Mouse (Mus musculus) stomach, embryonic 15.5 days (tissue): ENCODE results near the gene Aadacl2. TPM values are rescaled to one million over a fixed set of nuclear protein-coding genes. Genes with fewer than 3 reads are reported as not detected.

Experiments
- ATAC-seq: fragments of 200-750 bp; cut with Nextera tagmentation; 2 replicates; pipeline ENCODE4 v1.8.0; 2017; ENCODE audit warnings: low read depth, moderate number of reproducible peaks, moderate TSS enrichment; ENCODE audit not compliant: insufficient read depth, low FRiP score
- H3K27ac ChIP-seq: fragments of 300-500 bp; sonication (generic); 2 replicates; pipeline ENCODE4 v1.5.1; 2015; ENCODE audit warnings: mild to moderate bottlenecking, inconsistent platforms
- H3K27me3 ChIP-seq: fragments of 300-500 bp; sonication (generic); replicated peaks from 2 replicates; pipeline ENCODE4 v1.6.1; 2015; ENCODE audit warnings: inconsistent platforms
- H3K36me3 ChIP-seq: fragments of 300-500 bp; sonication (generic); 2 replicates; pipeline ENCODE4 v1.6.1; 2015; ENCODE audit warnings: inconsistent platforms
- H3K4me1 ChIP-seq: fragments of 300-500 bp; sonication (generic); 2 replicates; pipeline ENCODE4 v1.6.1; 2015; ENCODE audit warnings: inconsistent platforms
- H3K4me2 ChIP-seq: fragments of 300-500 bp; sonication (generic); 2 replicates; pipeline ENCODE4 v1.6.1; 2015; ENCODE audit warnings: mild to moderate bottlenecking, inconsistent platforms
- H3K4me3 ChIP-seq: fragments of 300-500 bp; sonication (generic); replicated peaks from 2 replicates; pipeline ENCODE4 v1.5.1; 2015; ENCODE audit warnings: inconsistent platforms
- H3K9ac ChIP-seq: fragments of 300-500 bp; sonication (generic); 2 replicates; pipeline ENCODE4 v1.6.1; 2015; ENCODE audit warnings: inconsistent platforms
- H3K9me3 ChIP-seq: fragments of 300-500 bp; sonication (generic); 2 replicates; pipeline ENCODE4 v1.6.1; 2016; ENCODE audit warnings: inconsistent platforms
- WGBS: fragments of 180-500 bp; shearing (Covaris S2); methylation state at CpG from one replicate; pipeline ENCODE4 v1.1.7; 2015; 5-methylcytosine and 5-hydroxymethylcytosine counted together
- polyA plus RNA-seq: library from polyadenylated mRNA; unstranded; fragments of >200 nt; fragmentation: Nextera tagmentation; extraction: Ambion mirVana; gene quantifications from 2 replicates; pipeline ENCODE4 v1.2.1, GENCODE M21; 2015

The Aadacl2 gene
- polyA plus RNA-seq: 0.30 and 0.35 TPM in 2 replicates

DNA sequence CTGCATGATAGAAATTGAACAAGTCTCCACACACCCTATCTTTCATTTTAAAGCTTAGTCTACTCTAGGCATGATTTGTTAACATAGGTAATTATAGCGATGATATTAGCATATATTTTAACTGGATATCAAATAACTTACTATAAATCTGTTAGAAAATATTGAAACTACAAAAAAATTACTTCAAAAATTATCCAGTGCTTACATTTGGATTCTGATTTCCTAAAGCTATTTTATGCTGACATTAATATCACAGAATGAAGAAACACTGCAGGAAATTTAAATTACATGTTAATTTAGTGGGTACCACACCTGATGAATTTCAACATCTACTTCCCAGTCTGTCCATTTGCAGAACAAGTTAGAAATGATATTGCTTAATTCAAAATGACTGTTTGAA is at the start of gene Aadacl2:
TSS of gene Aadacl2 (plus strand) at position 301 of the 400 bp plus-strand sequence.
- H3K4me1 ChIP-seq: no peaks in the 10 kb centered on the region
- no peak within 1 kb of the TSS for H3K9ac ChIP-seq
- WGBS: 67% methylated on average over 1 of the region's 1 CpGs
- H3K27me3 ChIP-seq: no peaks in the 10 kb centered on the region
- H3K4me3 ChIP-seq: no peak within 1 kb of the TSS
- no peak within 1 kb of the TSS for H3K4me2 ChIP-seq
- no peak for ATAC-seq
- H3K9me3 ChIP-seq: no peaks in the 10 kb centered on the region
- H3K27ac ChIP-seq: no peak within 1 kb of the TSS
- H3K36me3 ChIP-seq: no peaks in the 10 kb centered on the region

DNA sequence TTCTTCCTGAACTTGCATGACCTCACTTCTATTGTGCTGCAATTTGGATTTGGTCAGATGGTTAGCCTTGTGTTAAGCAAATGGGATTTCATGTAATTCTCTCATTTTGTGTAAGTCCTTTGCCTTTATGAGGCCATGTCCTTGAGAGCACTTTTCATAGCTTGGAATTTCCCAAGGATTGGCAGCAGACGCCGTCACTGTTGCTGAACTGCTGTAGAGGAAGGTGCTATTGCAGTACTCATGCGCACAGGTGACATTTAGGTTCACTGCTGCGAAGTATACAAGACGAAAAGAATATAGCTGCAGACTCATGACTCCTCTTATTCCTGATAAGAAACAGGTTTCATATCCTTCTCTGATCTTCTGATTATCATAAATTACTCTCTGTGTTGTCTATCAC is 35.7 kb upstream of the Aadacl2 start:
- H3K36me3 ChIP-seq: no peaks in the 10 kb centered on the region
- no peak for ATAC-seq
- no peak overlapping the region for H3K27ac ChIP-seq
- H3K4me3 ChIP-seq: no peak overlapping the region
- no peaks in the 10 kb centered on the region for H3K27me3 ChIP-seq
- no peaks in the 10 kb centered on the region for H3K4me1 ChIP-seq
- no peaks in the 10 kb centered on the region for H3K9me3 ChIP-seq
- 86% methylated on average over 5 of the region's 5 CpGs for WGBS
- no peak overlapping the region for H3K9ac ChIP-seq
- H3K4me2 ChIP-seq: no peak overlapping the region

DNA sequence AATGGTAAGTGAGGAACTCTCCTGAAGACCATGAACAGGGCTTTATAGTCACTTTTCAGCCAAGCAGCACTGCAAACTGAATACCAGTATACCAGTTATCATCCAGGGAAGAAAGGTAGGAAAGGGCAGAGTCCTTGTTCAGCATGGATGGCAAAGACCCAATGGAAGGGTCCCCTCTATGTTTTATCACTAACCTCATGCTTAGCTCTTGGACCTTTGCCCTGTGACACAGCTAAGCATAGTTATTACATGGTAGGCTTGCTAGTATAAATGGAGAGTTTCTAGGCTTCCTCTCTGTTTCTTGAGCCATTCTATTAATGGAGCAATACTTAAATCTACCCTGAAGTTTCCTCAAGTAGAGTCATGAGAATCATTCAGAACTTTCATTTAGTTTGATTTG is 32.0 kb upstream of the Aadacl2 start:
- no peak for ATAC-seq
- no peak overlapping the region for H3K4me2 ChIP-seq
- H3K36me3 ChIP-seq: no peaks in the 10 kb centered on the region
- no peaks in the 10 kb centered on the region for H3K9me3 ChIP-seq
- H3K9ac ChIP-seq: no peak overlapping the region
- no peak overlapping the region for H3K4me3 ChIP-seq
- no peaks in the 10 kb centered on the region for H3K27me3 ChIP-seq
- no peaks in the 10 kb centered on the region for H3K4me1 ChIP-seq
- no peak overlapping the region for H3K27ac ChIP-seq

DNA sequence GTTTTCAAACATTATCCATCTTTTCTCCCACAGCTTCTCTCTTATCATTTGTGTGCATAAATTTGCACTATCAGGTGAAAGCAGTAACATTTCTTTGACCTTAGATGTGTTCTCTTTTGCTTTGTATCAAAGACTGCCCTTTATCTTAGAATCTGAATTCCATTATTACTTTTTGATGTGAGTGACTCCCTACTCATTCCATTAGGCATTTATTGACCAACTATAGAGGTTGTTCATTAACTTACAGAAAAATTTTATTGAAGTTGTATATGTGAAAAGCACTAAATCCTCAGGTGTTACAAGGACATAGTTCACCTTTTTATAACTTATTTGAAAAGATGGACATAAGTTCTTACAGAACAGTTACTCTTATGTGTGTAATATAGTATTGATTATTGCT is 2.9 kb upstream of the Aadacl2 start:
- Histone ChIP-seq H3K27ac (no peak overlapping the region), H3K4me1 (no peaks in the 10 kb centered on the region), H3K9ac (no peak overlapping the region), H3K4me2 (no peak overlapping the region), H3K27me3 (no peaks in the 10 kb centered on the region), H3K36me3 (no peaks in the 10 kb centered on the region), H3K4me3 (no peak overlapping the region), H3K9me3 (no peaks in the 10 kb centered on the region)
- no peak for ATAC-seq

DNA sequence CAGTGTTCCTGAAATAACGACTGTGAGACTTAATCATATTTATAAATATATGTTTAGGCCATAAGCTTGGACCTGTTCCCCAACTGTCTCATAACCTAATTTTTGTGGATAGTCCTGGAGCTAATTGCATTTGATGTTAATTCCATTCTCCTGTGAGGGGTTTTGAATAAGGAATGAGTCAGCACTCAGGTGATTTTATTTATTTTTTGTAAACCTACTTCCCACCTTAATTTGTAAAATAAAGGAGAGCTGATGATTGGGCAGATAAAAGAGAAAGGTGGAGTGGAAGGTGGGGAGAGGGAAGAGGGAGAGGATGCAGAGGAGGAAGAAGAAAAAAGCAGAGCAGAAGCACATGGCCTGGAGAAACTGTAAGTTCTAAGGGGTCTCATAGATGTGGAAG is 18.9 kb downstream of the Aadacl2 start, which contains the start of gene Aadac:
TSS of gene Aadac (plus strand) at position 301 of the 400 bp plus-strand sequence.
- Histone ChIP-seq H3K4me3 (no peak within 1 kb of the TSS), H3K27me3 (no peaks in the 10 kb centered on the region), H3K4me2 (no peak within 1 kb of the TSS), H3K4me1 (no peaks in the 10 kb centered on the region), H3K36me3 (no peaks in the 10 kb centered on the region), H3K9me3 (no peaks in the 10 kb centered on the region), H3K27ac (no peak within 1 kb of the TSS), H3K9ac (no peak within 1 kb of the TSS)
- 74% methylated on average over 1 of the region's 1 CpGs for WGBS
- ATAC-seq: no peak

DNA sequence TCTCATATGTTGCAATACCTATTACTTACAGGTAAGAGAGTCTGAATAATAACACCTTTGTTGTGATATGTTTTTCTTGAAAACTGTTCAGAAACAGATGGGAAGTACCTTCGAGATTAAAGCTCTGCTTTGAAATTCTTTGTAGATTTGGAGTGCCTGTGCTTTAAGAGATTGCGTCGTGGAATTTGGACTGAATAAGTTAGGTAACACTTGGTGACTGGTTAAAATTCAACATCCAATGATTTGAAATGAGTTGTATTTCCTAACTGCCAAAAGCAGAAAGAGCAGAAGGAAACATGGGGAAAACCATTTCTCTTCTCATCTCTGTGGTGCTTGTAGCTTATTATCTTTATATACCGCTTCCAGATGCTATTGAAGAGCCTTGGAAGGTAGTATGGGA is 25.0 kb downstream of the Aadacl2 start:
- no peaks in the 10 kb centered on the region for H3K27me3 ChIP-seq
- no peak overlapping the region for H3K27ac ChIP-seq
- no peaks in the 10 kb centered on the region for H3K4me1 ChIP-seq
- ATAC-seq: no peak
- no peak overlapping the region for H3K4me3 ChIP-seq
- WGBS: 82% methylated on average over 4 of the region's 4 CpGs
- H3K36me3 ChIP-seq: no peaks in the 10 kb centered on the region
- no peaks in the 10 kb centered on the region for H3K9me3 ChIP-seq
- no peak overlapping the region for H3K4me2 ChIP-seq
- no peak overlapping the region for H3K9ac ChIP-seq

DNA sequence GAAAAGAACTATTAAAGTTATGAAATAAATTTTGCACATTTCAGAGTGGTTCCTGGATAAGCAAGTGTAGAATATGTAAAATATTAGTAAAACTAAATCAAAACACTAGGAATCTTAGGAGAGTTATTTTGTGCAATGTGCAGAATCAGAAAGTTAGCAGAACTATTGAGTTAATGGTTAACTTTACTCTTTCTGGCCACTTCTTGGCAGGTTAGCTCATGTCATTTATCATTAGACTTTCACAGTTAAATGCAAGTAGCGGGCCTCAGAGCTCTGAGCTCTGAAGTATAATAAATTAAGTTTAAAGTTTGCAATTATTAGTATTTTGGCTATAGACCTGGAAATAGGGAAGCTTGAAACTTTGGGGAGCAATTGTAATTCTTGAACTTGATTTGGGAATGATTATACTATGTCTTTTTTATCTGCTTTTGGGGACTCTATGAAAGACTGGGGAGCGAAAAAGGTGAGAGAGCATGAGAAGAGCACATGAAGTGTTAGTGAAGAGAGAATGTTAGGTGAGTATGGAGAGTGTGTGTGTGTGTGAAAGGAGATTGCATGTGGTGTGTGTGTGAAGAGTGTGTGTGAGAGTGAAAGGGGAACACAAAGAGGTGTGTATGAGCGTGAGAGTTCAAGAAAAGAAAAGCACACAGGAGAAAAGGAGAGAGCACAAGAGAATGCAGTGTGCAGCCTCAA is 39.8 kb downstream of the Aadacl2 start:
- H3K4me2 ChIP-seq: no peak overlapping the region
- WGBS: 55% methylated on average over 3 of the region's 3 CpGs
- no peaks in the 10 kb centered on the region for H3K4me1 ChIP-seq
- H3K27me3 ChIP-seq: no peaks in the 10 kb centered on the region
- no peak overlapping the region for H3K27ac ChIP-seq
- H3K4me3 ChIP-seq: no peak overlapping the region
- no peak; the same call in 1 of the 2 replicates for ATAC-seq
- no peaks in the 10 kb centered on the region for H3K36me3 ChIP-seq
- no peak overlapping the region for H3K9ac ChIP-seq
- H3K9me3 ChIP-seq: no peaks in the 10 kb centered on the region

DNA sequence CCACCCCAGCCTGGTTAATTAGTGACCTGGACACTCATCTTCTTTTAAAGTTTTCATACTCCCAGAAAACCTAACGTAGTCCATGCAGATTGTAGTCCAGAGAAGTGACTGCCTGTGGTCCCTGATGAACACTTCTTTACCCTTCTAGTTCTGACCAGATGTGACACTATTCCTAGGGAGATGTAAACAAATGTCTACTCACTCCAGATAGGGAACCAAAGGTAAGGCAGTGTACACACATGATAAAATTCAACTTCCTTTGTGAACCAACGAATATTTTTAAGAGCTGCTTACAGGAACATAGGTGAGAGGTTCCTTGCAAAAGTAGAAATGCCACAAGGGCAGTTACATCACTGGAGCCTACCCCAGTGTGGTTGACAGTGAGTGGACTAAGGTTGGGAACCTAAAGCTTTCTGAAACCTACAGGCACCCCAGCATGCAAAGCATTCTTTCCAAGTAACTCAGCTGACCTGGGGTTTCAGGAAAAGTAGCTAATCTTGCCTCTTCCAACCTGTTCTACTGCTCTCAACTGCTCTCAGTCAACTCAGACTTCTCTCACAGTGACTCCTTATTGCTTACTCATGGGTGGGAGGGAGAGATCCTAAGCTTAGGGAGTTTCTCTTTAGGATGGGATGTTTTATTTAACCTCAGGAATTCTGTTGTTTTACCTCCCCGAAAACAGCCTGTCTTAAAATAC is 46.8 kb downstream of the Aadacl2 start:
- Histone ChIP-seq H3K9ac (no peak overlapping the region), H3K9me3 (no peaks in the 10 kb centered on the region), H3K4me2 (no peak overlapping the region), H3K27me3 (no peaks in the 10 kb centered on the region), H3K36me3 (no peaks in the 10 kb centered on the region), H3K4me1 (no peaks in the 10 kb centered on the region), H3K27ac (peak overlapping the region; percentile 44), H3K4me3 (no peak overlapping the region)
- no peak for ATAC-seq
- WGBS: 64% methylated on average over 3 of the region's 3 CpGs

DNA sequence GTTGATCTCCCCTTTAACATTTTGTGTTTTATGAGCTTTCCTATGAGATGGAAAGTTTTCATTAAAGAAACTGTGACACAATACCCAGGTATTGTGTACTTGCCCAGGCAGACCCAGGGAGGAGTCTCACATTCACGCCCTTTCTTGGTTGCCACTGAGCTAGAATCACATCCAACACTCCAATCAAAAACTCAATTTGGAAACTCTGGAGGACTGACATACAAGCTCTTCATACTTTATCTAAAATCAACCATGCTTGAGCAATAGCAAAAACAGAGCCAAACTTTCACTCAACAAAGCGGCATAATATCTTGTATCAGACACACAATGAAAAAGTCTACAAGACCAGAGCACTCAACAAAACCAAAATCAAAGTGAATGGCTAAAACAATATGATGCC is 47.4 kb downstream of the Aadacl2 start:
- Histone ChIP-seq H3K4me3 (no peak overlapping the region), H3K27ac (no peak overlapping the region), H3K9ac (no peak overlapping the region), H3K4me2 (no peak overlapping the region), H3K27me3 (no peaks in the 10 kb centered on the region), H3K4me1 (no peaks in the 10 kb centered on the region), H3K9me3 (no peaks in the 10 kb centered on the region), H3K36me3 (no peaks in the 10 kb centered on the region)
- WGBS: 90% methylated on average over 2 of the region's 2 CpGs
- ATAC-seq: no peak

DNA sequence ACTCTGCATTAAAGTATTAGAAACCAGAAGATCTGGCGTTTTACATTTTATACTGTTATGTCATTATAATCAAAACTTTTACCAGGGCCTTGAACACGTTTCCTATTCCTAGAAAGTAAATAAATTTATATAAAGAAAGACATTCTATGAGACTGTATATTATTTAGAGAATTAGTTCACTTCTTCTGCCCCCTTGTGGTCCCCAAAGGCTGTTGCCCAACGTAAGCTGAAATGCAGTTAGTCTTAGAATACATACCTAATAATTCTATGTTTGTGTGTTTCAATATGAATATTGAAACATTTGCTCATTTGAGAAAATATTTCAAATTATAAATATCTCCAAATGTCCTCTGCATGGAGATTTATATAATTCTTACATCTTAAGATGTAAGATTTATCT is 49.9 kb downstream of the Aadacl2 start:
- Histone ChIP-seq H3K4me2 (no peak overlapping the region), H3K27me3 (no peaks in the 10 kb centered on the region), H3K27ac (no peak overlapping the region), H3K36me3 (no peaks in the 10 kb centered on the region), H3K9ac (no peak overlapping the region), H3K9me3 (no peaks in the 10 kb centered on the region), H3K4me1 (no peaks in the 10 kb centered on the region), H3K4me3 (no peak overlapping the region)
- 27% methylated on average over 3 of the region's 3 CpGs for WGBS
- no peak for ATAC-seq

DNA sequence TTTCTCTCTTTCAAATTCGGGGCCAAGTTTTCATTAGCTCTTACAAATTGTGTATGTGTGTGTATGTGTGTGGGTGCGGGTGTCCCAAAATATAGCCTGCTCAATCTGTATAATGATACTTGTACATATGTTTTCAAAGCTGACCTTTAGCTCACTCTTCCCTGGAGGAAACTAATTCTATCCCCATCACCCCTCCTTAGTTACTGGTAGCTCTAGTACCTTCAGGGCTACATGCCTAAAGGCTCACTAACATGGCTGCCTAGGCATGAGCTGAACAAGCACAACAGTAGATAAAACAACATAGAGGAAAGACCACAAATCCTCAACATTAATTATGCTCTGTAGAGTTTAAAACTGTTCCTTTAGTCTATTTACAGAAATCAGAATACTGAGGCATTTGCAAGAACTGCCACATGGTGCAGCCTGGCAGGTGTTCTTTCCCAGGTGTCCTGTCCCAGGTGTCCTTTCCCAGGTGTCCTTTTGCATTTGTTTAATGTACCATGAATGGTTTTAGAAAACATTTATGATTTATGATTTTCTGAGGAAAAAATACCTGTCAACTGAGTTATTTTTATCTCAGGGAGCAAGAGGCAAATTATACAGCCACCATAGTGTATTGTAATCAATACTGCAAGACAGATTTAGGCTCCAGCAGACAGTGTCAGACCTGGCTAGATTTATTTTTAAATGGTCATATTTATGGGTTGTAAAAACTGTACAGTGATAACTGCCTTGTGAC is 50.7 kb downstream of the Aadacl2 start:
- Histone ChIP-seq H3K36me3 (no peaks in the 10 kb centered on the region), H3K9me3 (no peaks in the 10 kb centered on the region), H3K4me3 (no peak overlapping the region), H3K27me3 (no peaks in the 10 kb centered on the region), H3K4me1 (no peaks in the 10 kb centered on the region), H3K9ac (no peak overlapping the region), H3K27ac (no peak overlapping the region), H3K4me2 (no peak overlapping the region)
- WGBS: 74% methylated on average over 2 of the region's 2 CpGs
- peak; percentile 88 for ATAC-seq

DNA sequence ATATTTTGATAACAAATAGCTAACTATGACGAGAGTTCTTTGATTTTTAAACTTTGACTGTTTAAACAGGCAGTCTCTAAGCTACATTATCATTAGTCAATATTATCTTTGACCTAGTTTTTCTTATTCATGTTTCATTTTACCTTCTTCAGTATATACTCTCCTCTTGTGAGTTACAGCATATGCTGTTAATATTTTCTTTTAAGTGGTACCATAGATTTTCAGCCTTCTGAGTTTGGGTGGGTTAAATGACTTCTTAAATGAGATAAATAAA is 51.2 kb downstream of the Aadacl2 start:
- H3K4me2 ChIP-seq: no peak overlapping the region
- no peaks in the 10 kb centered on the region for H3K4me1 ChIP-seq
- no peaks in the 10 kb centered on the region for H3K9me3 ChIP-seq
- H3K27me3 ChIP-seq: no peaks in the 10 kb centered on the region
- 33% methylated on average over 1 of the region's 1 CpGs for whole genome bisulfite sequencing
- H3K9ac ChIP-seq: no peak overlapping the region
- no peak overlapping the region for H3K27ac ChIP-seq
- H3K4me3 ChIP-seq: no peak overlapping the region
- no peaks in the 10 kb centered on the region for H3K36me3 ChIP-seq
- no peak for ATAC-seq
